Comparison of ENCODE assay signal across 19 mouse cellular contexts in genomic region chr14:24769451-24769850, GRCm38 (mm10).
A peak's percentile ranks its signal among the peaks of the same experiment; 100 is the strongest.
DNase-seq lines count a peak whose midpoint lies in the region; ATAC-seq lines count a peak whose summit lies in the region.
"Had no signal": no experiment of that assay in that cellular context is flagged by ENCODE, and none has a peak within 500 bp of the region (broad histone marks: within the 10 kb centered on the region; RNA-seq: fewer than 3 reads in every experiment).

No protein-coding gene starts in this region.

- no peaks in the 10 kb centered on the region for H3K27me3 ChIP-seq in midbrain, embryonic 10.5 days (ENCODE audit: low read depth, poor library complexity, severe bottlenecking)
- H3K27me3 ChIP-seq in midbrain, embryonic 16.5 days (ENCODE audit: control insufficient read depth, insufficient read depth, low read depth, low read length) = no peaks in the 10 kb centered on the region
- H3K27me3 ChIP-seq in embryonic facial prominence, embryonic 13.5 days = no peaks in the 10 kb centered on the region
- H3K27me3 ChIP-seq in hindbrain, embryonic 14.5 days (ENCODE audit: control insufficient read depth, insufficient read depth, low read length) = no peaks in the 10 kb centered on the region
- no peaks in the 10 kb centered on the region for H3K27me3 ChIP-seq in midbrain, embryonic 14.5 days (ENCODE audit: control insufficient read depth, insufficient read depth, low read length)
- H3K27me3 ChIP-seq: liver, embryonic 12.5 days had no signal

- DNase-seq in midbrain, embryonic 10.5 days (ENCODE audit: low spot score) = no peak
- DNase-seq in hindbrain, embryonic 14.5 days (ENCODE audit: low spot score) = no peak
- no peak for DNase-seq in midbrain, embryonic 14.5 days
- no peak for DNase-seq in layer of hippocampus, postnatal 10 days (ENCODE audit: low spot score in 2 of 2)
- DNase-seq in ovary, postnatal 10 days (ENCODE audit: low spot score) = no peak
- DNase-seq: adrenal gland, adult 2 months; cerebellum, adult 2 months; cerebellum, postnatal 36 days; gastrocnemius, postnatal 36 days; heart, postnatal 10 days; kidney, adult 2 months; kidney, postnatal 10 days; lung, adult 2 months; lung, postnatal 36 days; thymus, postnatal 25 days had no signal

- H3K36me3 ChIP-seq in midbrain, embryonic 10.5 days = no peaks in the 10 kb centered on the region
- H3K36me3 ChIP-seq in midbrain, embryonic 16.5 days (ENCODE audit: control insufficient read depth, insufficient read depth, low read length) = no peaks in the 10 kb centered on the region
- no peaks in the 10 kb centered on the region for H3K36me3 ChIP-seq in embryonic facial prominence, embryonic 13.5 days
- H3K36me3 ChIP-seq in hindbrain, embryonic 14.5 days (replicated peaks; ENCODE audit: control insufficient read depth, insufficient read depth) = no peaks in the 10 kb centered on the region
- no peaks in the 10 kb centered on the region for H3K36me3 ChIP-seq in midbrain, embryonic 14.5 days (ENCODE audit: control insufficient read depth, insufficient read depth, low read length)
- H3K36me3 ChIP-seq: liver, embryonic 12.5 days had no signal

- no peak overlapping the region for H3K9ac ChIP-seq in midbrain, embryonic 16.5 days (ENCODE audit: low read depth, low read length)
- no peak overlapping the region for H3K9ac ChIP-seq in embryonic facial prominence, embryonic 13.5 days
- H3K9ac ChIP-seq in hindbrain, embryonic 14.5 days = no peak overlapping the region
- H3K9ac ChIP-seq in midbrain, embryonic 14.5 days (replicated peaks; ENCODE audit: low read length) = no peak overlapping the region; the same call in 1 of the 2 replicates
- H3K9ac ChIP-seq: liver, embryonic 12.5 days had no signal

- ATAC-seq in midbrain, embryonic 16.5 days = no peak
- no peak for ATAC-seq in embryonic facial prominence, embryonic 13.5 days (ENCODE audit: insufficient number of reproducible peaks, insufficient read depth, low FRiP score, low TSS enrichment, low read depth)
- ATAC-seq in hindbrain, embryonic 14.5 days (ENCODE audit: low FRiP score) = 0 out of 2 replicates have a peak, but pooled peaks have one; percentile 8
- no peak for ATAC-seq in midbrain, embryonic 14.5 days (ENCODE audit: low FRiP score, low TSS enrichment)
- ATAC-seq: inflammation-experienced regulatory T-cells, adult 6 months; liver, embryonic 12.5 days had no signal

- H3K4me2 ChIP-seq in midbrain, embryonic 16.5 days (ENCODE audit: low read length) = no peak overlapping the region
- H3K4me2 ChIP-seq in embryonic facial prominence, embryonic 13.5 days = no peak overlapping the region
- no peak overlapping the region for H3K4me2 ChIP-seq in hindbrain, embryonic 14.5 days (replicated peaks)
- H3K4me2 ChIP-seq in midbrain, embryonic 14.5 days (ENCODE audit: low read length) = no peak overlapping the region
- H3K4me2 ChIP-seq: liver, embryonic 12.5 days had no signal

- peaks cover 75% of the 10 kb centered on the region for H3K4me1 ChIP-seq in midbrain, embryonic 10.5 days
- H3K4me1 ChIP-seq in midbrain, embryonic 16.5 days (ENCODE audit: control insufficient read depth, insufficient read depth, low read length) = peaks cover 26% of the 10 kb centered on the region
- H3K4me1 ChIP-seq in embryonic facial prominence, embryonic 13.5 days = peaks cover 53% of the 10 kb centered on the region
- peaks cover 21% of the 10 kb centered on the region for H3K4me1 ChIP-seq in hindbrain, embryonic 14.5 days (replicated peaks; ENCODE audit: control insufficient read depth, insufficient read depth, low read length)
- H3K4me1 ChIP-seq in midbrain, embryonic 14.5 days (ENCODE audit: control insufficient read depth, insufficient read depth, low read length) = peaks cover 34% of the 10 kb centered on the region
- H3K4me1 ChIP-seq: liver, embryonic 12.5 days had no signal

- 56% methylated on average over 3 of the region's 3 CpGs for WGBS in midbrain, embryonic 10.5 days
- 60% methylated on average over 3 of the region's 3 CpGs for WGBS in midbrain, embryonic 16.5 days
- 58% methylated on average over 3 of the region's 3 CpGs for WGBS in embryonic facial prominence, embryonic 13.5 days
- 60% methylated on average over 3 of the region's 3 CpGs for WGBS in hindbrain, embryonic 14.5 days
- WGBS in midbrain, embryonic 14.5 days = 57% methylated on average over 3 of the region's 3 CpGs

- no peak overlapping the region for H3K4me3 ChIP-seq in midbrain, embryonic 10.5 days
- H3K4me3 ChIP-seq in midbrain, embryonic 16.5 days (ENCODE audit: low read depth, low read length) = no peak overlapping the region
- H3K4me3 ChIP-seq in embryonic facial prominence, embryonic 13.5 days = no peak overlapping the region
- no peak overlapping the region for H3K4me3 ChIP-seq in hindbrain, embryonic 14.5 days (replicated peaks; ENCODE audit: low read length)
- no peak overlapping the region for H3K4me3 ChIP-seq in midbrain, embryonic 14.5 days (replicated peaks; ENCODE audit: low read depth, low read length)
- H3K4me3 ChIP-seq: liver, embryonic 12.5 days had no signal

- H3K9me3 ChIP-seq in midbrain, embryonic 10.5 days (replicated peaks) = no peaks in the 10 kb centered on the region
- no peaks in the 10 kb centered on the region for H3K9me3 ChIP-seq in midbrain, embryonic 16.5 days (replicated peaks; ENCODE audit: control insufficient read depth, low read length, poor library complexity, severe bottlenecking)
- H3K9me3 ChIP-seq in embryonic facial prominence, embryonic 13.5 days = no peaks in the 10 kb centered on the region
- no peaks in the 10 kb centered on the region for H3K9me3 ChIP-seq in hindbrain, embryonic 14.5 days (ENCODE audit: control insufficient read depth, low read length)
- no peaks in the 10 kb centered on the region for H3K9me3 ChIP-seq in midbrain, embryonic 14.5 days (ENCODE audit: control insufficient read depth, low read length)
- H3K9me3 ChIP-seq: liver, embryonic 12.5 days had no signal

- H3K27ac ChIP-seq in midbrain, embryonic 10.5 days (replicated peaks) = peak overlapping the region; percentile 91
- no peak overlapping the region for H3K27ac ChIP-seq in midbrain, embryonic 16.5 days (ENCODE audit: low read length)
- 0 out of 2 replicates have a peak overlapping the region, but pooled peaks have one; percentile 23 for H3K27ac ChIP-seq in embryonic facial prominence, embryonic 13.5 days
- H3K27ac ChIP-seq in hindbrain, embryonic 14.5 days = peak overlapping the region; percentile 68; the same call in 1 of the 2 replicates
- H3K27ac ChIP-seq in midbrain, embryonic 14.5 days (replicated peaks; ENCODE audit: low read depth, low read length) = 0 out of 2 replicates have a peak overlapping the region, but pooled peaks have one; percentile 14
- H3K27ac ChIP-seq: liver, embryonic 12.5 days had no signal
